Mouse (Mus musculus): ENCODE results near the gene Hs3st3a1. TPM values are rescaled to one million over a fixed set of nuclear protein-coding genes. Genes with fewer than 3 reads are reported as not detected.

Gene Hs3st3a1
- total and polyA plus RNA-seq, 3 experiments: 0.03 TPM; not detected in 2

DNA sequence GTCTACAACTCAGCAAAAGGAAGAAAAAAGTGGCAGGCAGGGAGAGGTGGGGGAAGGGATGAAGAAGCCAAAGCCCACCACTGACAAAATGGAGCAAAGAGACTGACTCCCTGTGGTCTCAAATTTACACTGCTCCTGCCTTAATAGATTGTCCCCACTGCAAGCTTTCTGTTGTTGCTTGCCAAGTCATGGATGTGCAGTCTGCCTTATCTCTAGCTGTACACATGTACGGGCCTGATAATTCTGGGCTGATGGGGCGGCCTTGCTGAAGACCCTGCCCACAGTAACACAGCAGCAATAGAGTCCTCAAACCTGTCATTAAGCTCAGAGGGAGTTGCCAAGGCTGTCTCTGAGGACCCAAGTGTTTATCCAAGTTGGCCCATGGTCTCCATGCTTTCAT is 74.0 kb downstream of the Hs3st3a1 start:
- H3K4me1 ChIP-seq (ENCODE audit: control insufficient read depth in 1 of 2, insufficient read depth in 2 of 2, low read length in 2 of 2): peaks cover 48 to 57% of the 10 kb centered on the region in 2 experiments
- H3K27me3 ChIP-seq (ENCODE audit: control insufficient read depth in 1 of 2, insufficient read depth in 2 of 2, low read length in 2 of 2): no peaks in the 10 kb centered on the region
- peak overlapping the region; percentile 34 to 35 for H3K4me3 ChIP-seq (ENCODE audit: control insufficient read depth in 1 of 2, insufficient read depth in 1 of 2, low read depth in 2 of 2, low read length in 2 of 2)
- no peaks in the 10 kb centered on the region for H3K9me3 ChIP-seq (replicated peaks; ENCODE audit: insufficient read depth, low read length)
- H3K79me2 ChIP-seq (ENCODE audit: control insufficient read depth, insufficient read depth, low read length, poor library complexity): no peaks in the 10 kb centered on the region
- peaks cover 0 to 51% of the 10 kb centered on the region in 2 experiments; a peak in 2 of 4 replicates for H3K36me3 ChIP-seq (ENCODE audit: control insufficient read depth in 1 of 2, insufficient read depth in 2 of 2, low read length in 2 of 2)
- H3K9ac ChIP-seq (ENCODE audit: control insufficient read depth, low read depth, low read length, poor library complexity, severe bottlenecking): peak overlapping the region; percentile 37
- peak overlapping the region; percentile 72 for H3K27ac ChIP-seq (ENCODE audit: control insufficient read depth, low read depth, low read length)
- peak; percentile 95 for DNase-seq (ENCODE audit: low read depth, low spot score)
- TF ChIP-seq ZKSCAN1 (IDR thresholded peaks at IDR 0.05; ENCODE audit: low read depth, low read length) (no peak), RAD21 (IDR thresholded peaks at IDR 0.05; ENCODE audit: low read depth, low read length) (peak; percentile 9; the same call in 1 of the 2 replicates), ZC3H11A (IDR thresholded peaks at IDR 0.05; ENCODE audit: low read depth, low read length) (peak; percentile 50), CTCF (IDR thresholded peaks at IDR 0.05 in 2 of 3, conservative IDR thresholded peaks at IDR 0.05 in 1 of 3; ENCODE audit: control insufficient read depth in 1 of 3, insufficient read depth in 1 of 3, low read depth in 2 of 3, low read length in 3 of 3, poor library complexity in 1 of 3, severe bottlenecking in 1 of 3) (peak in 1 of 3 experiments; percentile 10; a peak in 1 of 6 replicates), TCF12 (IDR thresholded peaks at IDR 0.05; ENCODE audit: low read depth, low read length) (peak; percentile 99), MYB (IDR thresholded peaks at IDR 0.05; ENCODE audit: low read depth, low read length) (peak; percentile 64; the same call in 1 of the 2 replicates), POLR2A (IDR thresholded peaks at IDR 0.05; ENCODE audit: control insufficient read depth in 1 of 2, insufficient read depth in 1 of 2, low read depth in 1 of 2, low read length in 2 of 2, poor library complexity in 1 of 2) (no peak), MAZ (IDR thresholded peaks at IDR 0.05; ENCODE audit: low read depth, low read length) (0 out of 2 replicates have a peak, but pooled peaks have one; percentile 82), UBTF (IDR thresholded peaks at IDR 0.05; ENCODE audit: borderline replicate concordance, insufficient read depth, low read depth, low read length) (no peak), BHLHE40 (IDR thresholded peaks at IDR 0.05; ENCODE audit: borderline replicate concordance, low read depth, low read length) (peak; percentile 72; the same call in 1 of the 2 replicates), KAT2A (conservative IDR thresholded peaks at IDR 0.05; ENCODE audit: low read depth, low read length) (no peak; the same call in 1 of the 2 replicates), E2F4 (IDR thresholded peaks at IDR 0.05; ENCODE audit: borderline replicate concordance, low read depth, low read length) (no peak), HCFC1 (IDR thresholded peaks at IDR 0.05; ENCODE audit: low read depth, low read length) (0 out of 2 replicates have a peak, but pooled peaks have one; percentile 62), MAX (IDR thresholded peaks at IDR 0.05; ENCODE audit: low read length) (0 out of 2 replicates have a peak, but pooled peaks have one; percentile 39), EP300 (IDR thresholded peaks at IDR 0.05; ENCODE audit: low read depth in 1 of 2, low read length in 2 of 2) (peak; percentile 97 to 98), USF1 (IDR thresholded peaks at IDR 0.05; ENCODE audit: low read depth, low read length) (0 out of 2 replicates have a peak, but pooled peaks have one; percentile 38), JUND (IDR thresholded peaks at IDR 0.05; ENCODE audit: low read depth, low read length) (0 out of 2 replicates have a peak, but pooled peaks have one; percentile 41), CHD1 (IDR thresholded peaks at IDR 0.05; ENCODE audit: low read depth, low read length) (0 out of 2 replicates have a peak, but pooled peaks have one; percentile 21), SMC3 (IDR thresholded peaks at IDR 0.05; ENCODE audit: low read depth, low read length) (0 out of 2 replicates have a peak, but pooled peaks have one; percentile 15), GATA1 (IDR thresholded peaks at IDR 0.05; ENCODE audit: low read depth, low read length) (peak; percentile 99), TBP (IDR thresholded peaks at IDR 0.05; ENCODE audit: low read depth, low read length) (peak; percentile 72), MXI1 (IDR thresholded peaks at IDR 0.05; ENCODE audit: low read depth, low read length) (peak; percentile 68), ETS1 (IDR thresholded peaks at IDR 0.05; ENCODE audit: low read depth, low read length) (peak; percentile 95), ZNF384 (IDR thresholded peaks at IDR 0.05; ENCODE audit: low read depth, low read length) (peak; percentile 71), TAL1 (IDR thresholded peaks at IDR 0.05; ENCODE audit: low read length) (peak; percentile 91), USF2 (IDR thresholded peaks at IDR 0.05; ENCODE audit: borderline replicate concordance in 1 of 2, insufficient read depth in 1 of 2, low read depth in 1 of 2, low read length in 2 of 2) (no peak), ZMIZ1 (IDR thresholded peaks at IDR 0.05; ENCODE audit: low read depth, low read length) (peak; percentile 66), CHD2 (IDR thresholded peaks at IDR 0.05; ENCODE audit: low read length) (peak; percentile 64), GABPA (IDR thresholded peaks at IDR 0.05; ENCODE audit: low read depth, low read length) (peak; percentile 73), MYC (IDR thresholded peaks at IDR 0.05; ENCODE audit: low read depth, low read length) (0 out of 2 replicates have a peak, but pooled peaks have one; percentile 57), POLR2AphosphoS2 (IDR thresholded peaks at IDR 0.05; ENCODE audit: low read length) (no peak; the same call in 1 of the 2 replicates), POLR2AphosphoS5 (IDR thresholded peaks at IDR 0.05; ENCODE audit: borderline replicate concordance, low read depth, low read length) (no peak), NRF1 (IDR thresholded peaks at IDR 0.05; ENCODE audit: insufficient read depth, low read depth, low read length, poor library complexity, severe bottlenecking) (no peak), NELFE (IDR thresholded peaks at IDR 0.05; ENCODE audit: low read depth, low read length) (no peak), SIN3A (IDR thresholded peaks at IDR 0.05; ENCODE audit: low read length) (peak; percentile 90), ELF1 (IDR thresholded peaks at IDR 0.05; ENCODE audit: low read depth, low read length) (0 out of 2 replicates have a peak, but pooled peaks have one; percentile 8), RCOR1 (IDR thresholded peaks at IDR 0.05; ENCODE audit: low read depth, low read length) (peak; percentile 92)

Data from MEL (cell line).